Mouse (Mus musculus) MEL (cell line): Measurements from ENCODE around the gene Kitl.

Source experiments
- CTCF ChIP-seq, 3 experiments: IDR thresholded peaks in 2 of 3; conservative IDR thresholded peaks in 1 of 3; 2 replicates each; pipeline ENCODE4 v1.5.1; 2011 to 2012; ENCODE audit warnings: low read length in 3 of 3, low read depth in 2 of 3, mild to moderate bottlenecking in 2 of 3, improper control_type of control experiment in 1 of 3, inconsistent platforms in 1 of 3, mixed read lengths in 1 of 3, moderate library complexity in 1 of 3; ENCODE audit not compliant: control insufficient read depth in 1 of 3, insufficient read depth in 1 of 3, poor library complexity in 1 of 3, severe bottlenecking in 1 of 3
- ZC3H11A ChIP-seq: IDR thresholded peaks from 2 replicates; pipeline ENCODE4 v1.6.1; 2012; ENCODE audit warnings: low read depth, mild to moderate bottlenecking, inconsistent platforms, low read length, improper control_type of control experiment

DNA sequence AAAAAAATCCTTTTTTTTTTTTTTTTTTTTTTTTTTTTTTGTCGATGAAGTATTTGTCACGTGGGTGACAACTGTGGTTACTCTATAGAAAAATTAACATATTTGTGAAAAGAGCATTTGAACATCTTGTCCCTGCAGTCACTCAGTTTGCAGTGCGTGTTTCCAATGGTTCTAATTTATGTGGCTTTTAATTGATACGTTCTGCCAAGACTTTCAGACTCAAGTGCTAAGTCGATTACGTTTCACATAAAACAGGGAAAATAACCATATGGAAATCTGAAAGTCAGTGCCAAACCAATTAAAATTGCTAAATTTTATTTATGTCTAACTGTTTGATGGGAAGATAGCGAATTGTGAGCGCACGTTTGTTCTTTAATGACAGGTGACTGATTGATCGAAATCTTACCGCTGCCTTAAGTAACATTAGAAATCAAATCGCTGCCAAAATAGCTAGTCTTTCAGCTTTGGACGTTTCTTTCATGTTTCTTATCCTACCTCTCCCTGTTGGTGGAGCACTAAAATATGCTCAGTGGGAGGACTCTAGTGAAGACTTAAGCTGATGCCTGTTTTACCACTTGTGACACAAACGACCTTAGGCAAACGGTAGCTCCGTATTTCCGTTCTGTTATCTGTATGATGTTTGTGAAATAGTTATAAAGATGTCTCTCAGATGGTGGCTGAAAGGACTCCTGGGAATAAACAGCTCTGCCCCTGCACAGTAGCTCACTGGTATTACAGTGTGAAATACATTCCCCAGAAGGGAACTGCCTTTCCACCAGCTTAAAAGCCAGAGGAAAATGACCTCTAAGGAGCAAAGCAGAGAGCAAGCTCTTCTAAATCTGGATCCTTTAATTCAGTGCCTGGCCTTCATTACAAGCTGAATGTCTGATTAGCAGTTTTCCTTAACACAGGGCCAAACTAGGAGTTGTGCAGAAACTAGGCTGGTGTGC lies 4.1 kb downstream of the Kitl start:
- TF ChIP-seq CTCF (IDR thresholded peaks at IDR 0.05 in 2 of 3, conservative IDR thresholded peaks at IDR 0.05 in 1 of 3; ENCODE audit: control insufficient read depth in 1 of 3, insufficient read depth in 1 of 3, low read depth in 2 of 3, low read length in 3 of 3, poor library complexity in 1 of 3, severe bottlenecking in 1 of 3): no peak
- TF ChIP-seq ZC3H11A: no peak
